ENCODE assay signal across 21 mouse cellular contexts in the genomic region with DNA sequence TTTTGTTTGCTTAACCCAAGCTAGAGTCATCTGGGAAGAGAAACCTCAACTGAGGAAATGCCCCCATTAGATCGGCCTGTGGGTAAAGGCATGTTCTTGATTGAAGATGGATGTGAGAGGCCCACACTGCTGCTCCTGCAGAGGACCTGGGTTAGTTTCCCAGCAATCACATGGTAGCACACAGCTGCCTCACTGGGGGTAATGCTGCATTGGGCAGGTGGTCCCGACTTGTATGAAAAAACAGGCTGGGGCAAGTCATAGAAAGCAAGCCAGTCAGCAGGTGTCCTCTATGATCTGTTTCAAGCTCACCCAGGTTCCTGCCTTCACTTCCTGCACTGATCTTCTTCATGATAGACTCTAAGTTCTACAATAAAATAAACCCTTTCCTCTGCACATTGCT.
"Had no signal": no experiment of that assay in that cellular context is flagged by ENCODE, and none has a peak within 500 bp of the region (broad histone marks: within the 10 kb centered on the region; RNA-seq: fewer than 3 reads in every experiment).

No protein-coding gene starts in this region.

- H3K4me2 ChIP-seq: liver, embryonic 11.5 days; lung, embryonic 15.5 days; midbrain, embryonic 13.5 days; neural tube, embryonic 13.5 days had no signal

- H3K9me3 ChIP-seq: lung, embryonic 15.5 days; megakaryocyte, embryonic 14.5 days; midbrain, embryonic 10.5 days; midbrain, embryonic 13.5 days; neural tube, embryonic 13.5 days had no signal

- H3K9ac ChIP-seq: liver, embryonic 14.5 days; liver, postnatal 0 days; lung, embryonic 15.5 days; midbrain, embryonic 13.5 days; neural tube, embryonic 13.5 days had no signal

- ATAC-seq: intestine, postnatal 0 days; liver, postnatal 0 days; midbrain, embryonic 13.5 days; midbrain, embryonic 16.5 days had no signal

- H3K27me3 ChIP-seq: lung, embryonic 15.5 days; midbrain, embryonic 13.5 days had no signal

- H3K27ac ChIP-seq: kidney, postnatal 0 days; layer of hippocampus, adult 2 months; liver, embryonic 14.5 days; lung, embryonic 15.5 days; midbrain, embryonic 10.5 days; midbrain, embryonic 13.5 days; neural tube, embryonic 13.5 days had no signal

- H3K4me3 ChIP-seq: layer of hippocampus, adult 2 months; lung, embryonic 15.5 days; megakaryocyte, embryonic 14.5 days; midbrain, embryonic 10.5 days; midbrain, embryonic 13.5 days; myocyte; neural tube, embryonic 13.5 days had no signal

- DNase-seq: kidney, adult 2 months; kidney, postnatal 25 days; layer of hippocampus, adult 9-11 months; liver, postnatal 0 days; lung, postnatal 10 days; lung, postnatal 36 days; retina, postnatal 1 day; right cerebral cortex, postnatal 25 days; spleen, adult 18-20 months had no signal

- H3K36me3 ChIP-seq: lung, embryonic 15.5 days; midbrain, embryonic 10.5 days; midbrain, embryonic 13.5 days; neural tube, embryonic 13.5 days had no signal

- H3K4me1 ChIP-seq: lung, embryonic 15.5 days; midbrain, embryonic 10.5 days; midbrain, embryonic 13.5 days; neural tube, embryonic 13.5 days had no signal
